Mouse (Mus musculus) retina, adult 2 months (tissue): ENCODE results near the gene Ccdc124.
A peak's percentile ranks its signal among the peaks of the same experiment; 100 is the strongest.
"Not testable (repeated sequence)": the region's sequence is repeated elsewhere in the genome, so short reads cannot be mapped to it uniquely, and the experiment has no call there.

Source experiments
- DNase-seq: peaks from one replicate; pipeline ENCODE4 v3.0.0-alpha.2; 2012; ENCODE audit warnings: low read depth, low spot score

Ccdc124 gene

DNA sequence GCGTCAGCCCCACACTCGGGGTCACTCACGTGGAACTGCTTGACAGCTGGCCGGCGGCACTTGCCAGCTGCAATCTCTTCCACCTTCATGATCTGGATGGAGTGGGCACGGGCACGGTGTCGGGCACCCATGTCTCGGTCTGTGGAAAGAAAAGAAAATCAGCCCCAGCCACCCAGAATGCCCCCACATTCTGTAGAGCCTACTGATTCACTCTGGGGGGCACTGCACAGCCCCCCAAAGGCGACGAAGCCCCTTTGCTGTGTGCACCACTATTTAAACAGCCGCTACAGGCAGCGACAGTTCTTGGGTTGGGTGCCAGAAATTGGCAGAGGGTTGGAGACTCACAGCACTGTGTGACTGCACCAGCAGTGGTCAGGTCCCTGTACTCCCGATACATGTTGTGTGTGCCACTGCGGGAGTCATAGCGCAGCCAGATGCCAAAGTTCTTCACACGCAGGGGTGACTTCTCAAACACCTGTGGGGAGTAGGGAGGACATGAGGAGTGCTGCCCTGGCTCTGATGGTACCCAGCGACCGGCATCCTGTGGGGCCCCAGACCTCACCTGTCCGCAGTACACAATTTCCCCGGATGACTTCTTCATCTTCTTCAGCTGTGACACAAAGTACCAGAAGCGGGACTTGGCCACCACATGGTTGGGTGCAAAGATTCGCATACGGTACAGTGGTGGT, 22.0 kb upstream of the Ccdc124 start:
- DNase-seq = not testable (repeated sequence)

- no peak for DNase-seq
These were observed 21.2 kb upstream of the Ccdc124 start for GRCm38 (mm10) chr8:70894771-70895545.

- no peak for DNase-seq
These were observed 20.6 kb upstream of the Ccdc124 start for GRCm38 (mm10) chr8:70894385-70894720.

- DNase-seq = no peak
These were observed 20.1 kb upstream of the Ccdc124 start for GRCm38 (mm10) chr8:70893656-70894384.

DNA sequence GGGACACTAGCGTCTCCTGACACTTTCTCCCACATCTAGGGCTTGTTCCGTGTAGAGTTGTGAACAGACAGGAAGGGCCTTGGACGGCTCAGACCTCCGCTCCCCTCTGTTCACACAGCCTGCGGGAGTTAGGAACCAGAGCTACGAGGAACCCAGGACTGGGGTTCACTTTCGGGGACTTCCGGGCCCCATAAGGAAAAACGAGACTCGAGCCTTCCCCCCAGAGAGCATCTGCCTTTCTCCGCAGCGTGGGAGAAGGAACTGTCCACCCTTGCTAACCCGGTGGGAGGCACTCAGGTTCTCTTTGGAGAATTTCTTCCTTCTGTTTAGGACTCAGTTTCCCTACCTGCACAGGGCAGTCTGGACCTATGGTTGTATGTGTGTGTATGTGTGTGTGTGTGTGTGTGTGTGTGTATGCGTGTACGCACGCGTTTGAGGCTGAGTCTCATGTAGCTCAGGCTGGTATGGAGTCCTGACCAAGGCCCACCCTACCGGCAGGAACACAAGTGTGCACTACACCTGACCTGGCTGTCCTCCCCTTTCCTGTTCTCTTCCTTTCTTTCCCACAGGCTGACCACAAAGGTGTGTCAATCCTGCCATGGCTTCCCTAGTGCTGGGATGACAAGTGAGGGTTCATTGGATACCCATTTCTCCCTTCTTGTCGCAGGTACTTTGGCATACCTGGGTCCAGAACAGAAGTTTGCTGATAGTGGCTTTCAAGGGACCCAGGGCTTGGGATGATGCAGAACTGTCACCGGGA, 19.3 kb upstream of the Ccdc124 start:
- DNase-seq = no peak

DNA sequence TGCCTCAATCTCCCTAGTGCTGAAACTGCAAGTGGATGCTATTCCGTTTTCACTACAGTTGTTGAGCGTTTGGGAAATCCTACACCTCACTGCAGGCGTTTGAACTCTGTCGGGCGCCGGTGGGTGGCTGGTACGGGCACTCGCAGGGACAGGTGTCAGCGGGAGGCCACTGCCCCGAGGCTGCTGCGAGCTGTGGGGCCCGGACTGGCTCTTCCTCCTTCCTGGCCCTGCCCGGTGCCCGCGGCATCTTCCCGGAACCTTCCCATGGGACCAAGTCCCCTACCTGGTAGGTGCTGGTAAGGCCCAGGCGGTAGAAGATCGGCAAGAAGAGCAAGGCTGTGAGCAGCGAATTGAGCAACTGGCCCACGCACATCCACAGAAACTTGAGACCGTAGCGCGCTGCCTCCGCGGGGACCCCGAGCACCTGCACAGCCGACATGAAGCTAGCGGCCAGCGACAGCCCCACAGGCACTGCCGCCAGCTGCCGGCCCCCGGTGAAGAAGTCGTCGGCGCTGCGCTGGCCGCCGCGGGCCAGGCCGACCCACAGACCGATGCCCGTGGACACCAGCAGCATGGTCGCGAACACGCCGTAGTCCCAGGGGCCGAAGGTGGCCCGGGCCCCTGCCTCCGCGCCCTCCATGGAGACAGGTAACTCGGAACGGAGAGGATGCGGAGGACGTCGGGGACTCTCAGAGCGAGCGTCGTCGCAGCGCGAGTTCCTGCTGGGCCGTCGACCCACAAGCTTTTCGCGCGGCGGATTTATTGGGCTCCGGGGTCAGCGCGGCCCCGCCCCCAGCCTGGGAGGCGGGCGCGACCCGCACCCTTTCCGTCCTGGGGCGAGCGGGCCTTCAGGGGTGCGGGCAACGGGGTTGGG, 18.5 kb upstream of the Ccdc124 start, which contains the start of gene Slc5a5:
Gene Slc5a5, minus strand, starts transcription at position 736 of the 874 bp plus-strand sequence.
- DNase-seq = no peak

DNA sequence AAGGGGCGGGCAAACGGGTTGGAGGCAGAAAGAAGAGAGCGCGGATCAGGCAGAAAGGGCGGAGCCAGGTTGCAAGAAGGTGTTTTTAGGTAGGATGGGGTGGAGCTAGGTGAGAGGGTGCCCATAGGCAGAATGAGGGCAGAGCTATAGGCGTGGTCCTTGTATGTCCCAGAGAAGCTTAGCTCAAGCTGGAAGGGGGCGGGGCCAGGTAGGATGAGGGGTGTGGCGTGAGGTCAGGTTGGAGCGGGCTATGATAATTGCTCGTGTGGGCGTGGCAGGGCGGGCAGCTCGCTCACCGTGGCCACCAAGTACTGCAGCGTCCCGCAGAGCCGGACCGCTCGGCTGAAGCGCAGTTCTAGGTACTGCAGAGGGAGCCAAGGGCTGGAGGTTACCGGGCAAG, 17.6 kb upstream of the Ccdc124 start:
- DNase-seq = peak; percentile 71

GRCm38 (mm10) chr8:70890656-70891055, 16.9 kb upstream of the Ccdc124 start:
- no peak for DNase-seq

GRCm38 (mm10) chr8:70887669-70888068, 13.9 kb upstream of the Ccdc124 start:
- DNase-seq = no peak

- no peak for DNase-seq
These were observed 11.9 kb upstream of the Ccdc124 start for GRCm38 (mm10) chr8:70885612-70886011.

DNA sequence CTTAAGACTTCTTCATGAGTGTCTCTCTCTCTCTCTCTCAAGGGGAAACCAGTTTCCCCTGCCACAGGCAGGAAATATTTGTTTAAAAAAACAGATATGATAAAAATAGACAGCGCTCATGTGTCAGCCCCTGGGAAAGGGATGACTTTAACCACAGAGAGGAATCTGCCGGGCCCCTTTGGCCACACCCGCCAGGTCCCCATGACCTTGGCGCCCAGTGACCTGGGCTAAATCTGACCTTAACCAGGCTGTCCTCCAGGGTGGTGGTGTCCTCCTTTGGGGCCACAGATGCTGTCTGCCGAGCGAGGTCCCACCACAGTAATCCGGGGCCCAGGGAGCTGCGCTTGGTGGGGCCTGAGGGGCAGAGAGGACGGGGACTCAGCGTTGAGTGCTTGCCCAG, 10.9 kb upstream of the Ccdc124 start:
- DNase-seq = no peak

GRCm38 (mm10) chr8:70884186-70884585, 10.5 kb upstream of the Ccdc124 start:
- DNase-seq = no peak

DNA sequence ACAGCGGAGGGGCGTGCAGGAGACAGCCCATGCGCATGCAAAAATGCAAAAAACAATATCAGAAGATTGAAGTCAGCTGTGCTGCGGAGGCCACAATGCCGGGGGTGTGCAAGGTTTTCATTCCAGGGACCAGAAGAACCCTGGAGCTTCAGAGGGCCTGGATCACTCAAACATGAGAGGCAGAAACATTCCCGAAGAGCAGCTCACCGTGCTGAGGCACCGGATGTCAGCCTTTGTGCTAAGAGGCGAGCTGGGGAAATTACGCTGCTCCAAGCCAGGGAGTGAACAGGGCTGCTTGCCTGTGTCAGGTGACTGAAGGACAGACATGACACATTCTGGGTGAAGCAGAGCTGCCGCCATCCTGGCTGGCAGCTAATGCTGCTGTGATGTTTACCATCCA, 6.8 kb upstream of the Ccdc124 start:
- DNase-seq = no peak

DNA sequence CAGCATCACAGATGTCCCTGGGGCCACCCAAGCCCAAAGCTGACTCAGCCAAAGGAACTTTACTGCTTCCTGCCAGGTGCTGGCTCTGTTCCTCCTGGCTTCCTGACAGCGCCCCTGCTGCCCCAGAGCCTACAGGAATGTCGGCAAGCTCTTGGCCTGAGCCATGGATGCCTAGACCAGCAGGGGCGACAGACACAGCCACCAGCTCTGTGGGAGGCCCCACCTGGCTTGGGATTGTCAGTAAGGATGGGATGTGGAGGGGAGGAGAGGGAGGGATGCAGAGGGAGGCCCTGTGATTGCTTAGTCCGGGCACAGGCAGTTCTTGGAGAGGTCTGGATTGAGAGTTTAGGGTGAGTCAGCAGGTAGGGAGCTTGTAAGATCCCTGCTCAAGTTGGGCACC, 6.4 kb upstream of the Ccdc124 start:
- DNase-seq = no peak

GRCm38 (mm10) chr8:70879500-70879899, 5.8 kb upstream of the Ccdc124 start:
- DNase-seq = no peak

GRCm38 (mm10) chr8:70878178-70878577, 4.4 kb upstream of the Ccdc124 start:
- DNase-seq = no peak

- DNase-seq = no peak
These were observed 2.6 kb upstream of the Ccdc124 start for GRCm38 (mm10) chr8:70876382-70876781.

DNA sequence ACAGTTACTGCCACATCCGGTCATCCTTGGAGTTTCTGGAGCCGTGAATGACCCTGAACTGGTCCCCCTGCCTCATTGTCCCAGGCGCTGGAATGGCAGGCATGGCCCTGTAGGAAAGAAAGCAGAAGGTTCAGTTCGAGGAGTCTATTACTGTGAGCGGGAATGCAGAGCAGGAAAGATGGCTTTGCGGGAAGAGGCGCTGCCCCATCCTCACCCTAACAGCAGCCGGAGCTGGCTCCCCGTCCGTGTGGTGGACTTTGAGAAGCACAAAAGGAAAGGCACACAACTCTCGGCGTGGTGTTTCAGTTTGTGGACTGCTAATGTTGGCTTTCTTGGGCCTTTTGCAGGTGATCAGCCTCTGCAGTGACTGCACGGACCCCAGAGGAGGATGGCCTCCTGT, 706 bp upstream of the Ccdc124 start:
- DNase-seq = no peak

GRCm38 (mm10) chr8:70872643-70873363, 932 bp downstream of the Ccdc124 start:
- DNase-seq = no peak

DNA sequence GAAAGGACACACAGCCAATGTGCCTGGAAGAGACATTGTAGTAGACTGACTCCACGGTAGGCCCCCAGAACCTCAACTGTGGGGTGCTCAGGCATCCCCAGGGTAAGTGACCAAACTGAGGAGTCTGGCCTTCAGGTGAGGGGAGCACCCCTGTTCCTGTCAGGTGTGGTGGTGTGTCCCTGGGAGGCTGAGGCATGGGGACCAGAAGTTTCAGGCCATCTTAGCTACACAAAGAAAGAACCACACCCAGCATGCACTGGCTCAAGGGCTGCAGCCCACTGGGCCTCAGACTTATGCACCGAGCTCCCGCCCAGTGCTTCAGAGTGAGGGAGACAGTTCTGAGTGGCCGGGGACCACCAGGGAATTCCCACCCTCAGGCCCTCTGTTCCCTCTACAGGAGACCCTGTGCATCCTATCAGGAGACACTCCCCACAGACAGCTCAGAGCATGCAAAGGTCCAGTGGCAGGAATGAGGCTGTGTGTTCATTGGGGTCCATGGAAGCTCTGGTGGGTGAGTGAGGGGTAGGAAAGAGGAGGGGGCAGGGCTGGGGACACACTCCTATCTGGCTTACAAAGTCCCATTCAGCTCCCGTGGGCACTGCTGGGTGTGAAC, 2.4 kb downstream of the Ccdc124 start:
- no peak for DNase-seq
